ENCODE assay signal across 20 mouse cellular contexts in genomic region chr5:27194975-27195374, GRCm38 (mm10).
DNase-seq lines count a peak whose midpoint lies in the region; ATAC-seq and TF ChIP-seq lines count a peak whose summit lies in the region.
"Had no signal": no experiment of that assay in that cellular context is flagged by ENCODE, and none has a peak within 500 bp of the region (broad histone marks: within the 10 kb centered on the region; RNA-seq: fewer than 3 reads in every experiment).

No protein-coding gene starts in this region.

- no peaks in the 10 kb centered on the region for H3K36me3 ChIP-seq in kidney, adult 2 months (ENCODE audit: control insufficient read depth, insufficient read depth, low read length)
- no peaks in the 10 kb centered on the region for H3K36me3 ChIP-seq in forebrain, postnatal 0 days (ENCODE audit: insufficient read depth)
- H3K36me3 ChIP-seq: embryonic facial prominence, embryonic 13.5 days; G1E; heart, embryonic 10.5 days; midbrain, embryonic 15.5 days had no signal

- TF ChIP-seq CTCF in kidney, adult 2 months (conservative IDR thresholded peaks at IDR 0.05; ENCODE audit: insufficient read depth, insufficient read length, low read depth, low read length) = no peak
- no peak for TF ChIP-seq CTCF in forebrain, postnatal 0 days (IDR thresholded peaks at IDR 0.05; ENCODE audit: low read depth)

- no peak for TF ChIP-seq POLR2A in kidney, adult 2 months (IDR thresholded peaks at IDR 0.05; ENCODE audit: low read depth, low read length)

- no peak overlapping the region for H3K4me2 ChIP-seq in forebrain, postnatal 0 days (ENCODE audit: low read depth)
- H3K4me2 ChIP-seq: embryonic facial prominence, embryonic 13.5 days; midbrain, embryonic 15.5 days had no signal

- H3K9ac ChIP-seq in forebrain, postnatal 0 days = no peak overlapping the region
- H3K9ac ChIP-seq: embryonic facial prominence, embryonic 13.5 days; liver, postnatal 0 days; midbrain, embryonic 15.5 days had no signal

- peak; percentile 97 for ATAC-seq in megakaryocyte progenitor cell, adult 5-6 weeks (replicated peaks; ENCODE audit: poor library complexity)
- ATAC-seq in forebrain, postnatal 0 days = no peak
- ATAC-seq: hindbrain, postnatal 0 days; liver, postnatal 0 days; midbrain, embryonic 15.5 days had no signal

- no peaks in the 10 kb centered on the region; the same call in 1 of the 2 replicates for H3K27me3 ChIP-seq in kidney, adult 2 months (replicated peaks; ENCODE audit: control insufficient read depth, insufficient read depth, low read length)
- no peaks in the 10 kb centered on the region for H3K27me3 ChIP-seq in forebrain, postnatal 0 days (ENCODE audit: insufficient read depth, low read length)
- H3K27me3 ChIP-seq: embryonic facial prominence, embryonic 13.5 days; midbrain, embryonic 15.5 days had no signal

- WGBS in kidney, adult 2 months = 52% methylated on average over 1 of the region's 1 CpGs
- WGBS in forebrain, postnatal 0 days = 68% methylated on average over 1 of the region's 1 CpGs

- H3K9me3 ChIP-seq in forebrain, postnatal 0 days (ENCODE audit: low read length) = no peaks in the 10 kb centered on the region
- H3K9me3 ChIP-seq: embryonic facial prominence, embryonic 13.5 days; heart, embryonic 10.5 days; midbrain, embryonic 15.5 days had no signal

- intact Hi-C loops in left cerebral cortex, postnatal 10 days (cut with DNase I) = no loop called here

- no peak overlapping the region for H3K27ac ChIP-seq in kidney, adult 2 months (ENCODE audit: insufficient read depth, low read depth, low read length)
- H3K27ac ChIP-seq in forebrain, postnatal 0 days (ENCODE audit: low read depth, low read length) = no peak overlapping the region
- H3K27ac ChIP-seq: embryonic facial prominence, embryonic 13.5 days; heart, embryonic 10.5 days; hindbrain, postnatal 0 days; midbrain, embryonic 15.5 days; stomach, postnatal 0 days had no signal

- H3K4me1 ChIP-seq in kidney, adult 2 months (ENCODE audit: control insufficient read depth, insufficient read depth, low read length) = no peaks in the 10 kb centered on the region
- 0 out of 2 replicates have a peak, but pooled peaks cover 4% of the 10 kb centered on the region for H3K4me1 ChIP-seq in forebrain, postnatal 0 days (ENCODE audit: insufficient read depth)
- H3K4me1 ChIP-seq: embryonic facial prominence, embryonic 13.5 days; heart, embryonic 10.5 days; midbrain, embryonic 15.5 days had no signal

- DNase-seq in kidney, adult 2 months = peak; percentile 2
- no peak for DNase-seq in kidney, adult 9 months
- peak; percentile 67 for DNase-seq in 416B (ENCODE audit: low read depth)
- DNase-seq in c-Kit-positive CD71-negative TER-119-negative erythroid progenitor cells, embryonic 14.5 days (ENCODE audit: low read depth) = peak; percentile 6
- no peak for DNase-seq in left cerebral cortex, postnatal 10 days (ENCODE audit: extremely low spot score in 1 of 2, low spot score in 2 of 2)
- DNase-seq in forebrain, postnatal 0 days = no peak
- DNase-seq in frontal cortex, postnatal 14 days (ENCODE audit: low spot score in 2 of 2) = no peak
- DNase-seq: adrenal gland, adult 2 months; cerebellum, adult 18-20 months; gastrocnemius, postnatal 10 days; kidney, adult 18-20 months; kidney, postnatal 25 days; liver, postnatal 0 days had no signal

- H3K4me3 ChIP-seq in kidney, adult 2 months (ENCODE audit: insufficient read depth, low read depth, low read length) = no peak overlapping the region
- no peak overlapping the region for H3K4me3 ChIP-seq in forebrain, postnatal 0 days (ENCODE audit: low read depth, low read length)
- H3K4me3 ChIP-seq: embryonic facial prominence, embryonic 13.5 days; heart, embryonic 10.5 days; midbrain, embryonic 15.5 days had no signal

Comparison
In these comparisons a context has a peak if more than half of its experiments do, and no peak if none do; other contexts are left out.
1. DNase-seq: peak in kidney, adult 2 months (single experiment), 416B (single experiment) and c-Kit-positive CD71-negative TER-119-negative erythroid progenitor cells, embryonic 14.5 days (single experiment); none in kidney, adult 9 months (single experiment), left cerebral cortex, postnatal 10 days (0 of 2), forebrain, postnatal 0 days (single experiment) and frontal cortex, postnatal 14 days (0 of 2).